35 mouse cellular contexts compared by ENCODE assay signal in genomic region chr12:110245461-110245860, GRCm38 (mm10). TPM values are rescaled to one million over a fixed set of nuclear protein-coding genes. Genes with fewer than 3 reads are reported as not detected.
DNase-seq lines count a peak whose midpoint lies in the region; ATAC-seq and TF ChIP-seq lines count a peak whose summit lies in the region.
"Had no signal": no experiment of that assay in that cellular context is flagged by ENCODE, and none has a peak within 500 bp of the region (broad histone marks: within the 10 kb centered on the region; RNA-seq: fewer than 3 reads in every experiment).

No protein-coding gene starts in this region.

- no peaks in the 10 kb centered on the region for H3K36me3 ChIP-seq in intestine, postnatal 0 days (ENCODE audit: control insufficient read depth, insufficient read depth)
- H3K36me3 ChIP-seq in intestine, embryonic 16.5 days (ENCODE audit: control insufficient read depth, insufficient read depth, low read length): no peaks in the 10 kb centered on the region
- no peaks in the 10 kb centered on the region for H3K36me3 ChIP-seq in liver, postnatal 0 days (replicated peaks; ENCODE audit: insufficient read depth, low read length)
- no peaks in the 10 kb centered on the region for H3K36me3 ChIP-seq in liver, embryonic 11.5 days (ENCODE audit: control insufficient read depth, insufficient read depth, low read length)
- no peaks in the 10 kb centered on the region for H3K36me3 ChIP-seq in E14TG2a.4 (ENCODE audit: insufficient read depth, low read length)
- H3K36me3 ChIP-seq: embryonic facial prominence, embryonic 10.5 days; embryonic facial prominence, embryonic 13.5 days; forebrain, embryonic 12.5 days; G1E; heart, embryonic 12.5 days; heart, embryonic 15.5 days had no signal

- no peak for ATAC-seq in intestine, postnatal 0 days
- ATAC-seq in intestine, embryonic 16.5 days: no peak
- ATAC-seq in liver, postnatal 0 days: no peak
- no peak for ATAC-seq in liver, embryonic 11.5 days (replicated peaks; ENCODE audit: low FRiP score)
- ATAC-seq: activated CD4-positive, CD25-positive, alpha-beta regulatory T cell, adult 4 months; CD4-positive, CD25-positive, alpha-beta regulatory T cell, adult 4 months; forebrain, embryonic 16.5 days; hindbrain, postnatal 0 days; Patski had no signal

- no peak overlapping the region for H3K27ac ChIP-seq in intestine, postnatal 0 days (ENCODE audit: low read depth, low read length)
- H3K27ac ChIP-seq in intestine, embryonic 16.5 days (ENCODE audit: low read length): no peak overlapping the region
- no peak overlapping the region for H3K27ac ChIP-seq in liver, postnatal 0 days (ENCODE audit: low read depth)
- H3K27ac ChIP-seq in liver, embryonic 11.5 days (ENCODE audit: low read depth, low read length): no peak overlapping the region
- H3K27ac ChIP-seq: embryonic facial prominence, embryonic 10.5 days; embryonic facial prominence, embryonic 13.5 days; forebrain, embryonic 12.5 days; gastrocnemius, adult 2 months; heart, embryonic 15.5 days; hindbrain, embryonic 14.5 days; hindbrain, postnatal 0 days had no signal

- no peak for TF ChIP-seq EP300 in liver, postnatal 0 days (IDR thresholded peaks at IDR 0.05; ENCODE audit: low read depth)

- DNase-seq in liver, postnatal 0 days: no peak
- DNase-seq in liver, embryonic 11.5 days (ENCODE audit: low spot score): no peak
- peak; percentile 34 for DNase-seq in ES-CJ7 (ENCODE audit: low read depth, low spot score)
- DNase-seq in left cerebral cortex, adult 11 months (ENCODE audit: low spot score): no peak
- no peak for DNase-seq in spleen, postnatal 10 days (ENCODE audit: low spot score in 2 of 2)
- DNase-seq: adrenal gland, adult 8-10 months; adrenal gland, postnatal 25 days; cerebellum, adult 11-12 months; cerebellum, adult 8-10 months; cerebellum, postnatal 10 days; cerebellum, postnatal 36 days; embryo, embryonic 11 days; gastrocnemius, adult 2 months; gastrocnemius, postnatal 14 days; heart, adult 11 months; heart, postnatal 10 days; heart, postnatal 4 days had no signal

- no peaks in the 10 kb centered on the region for H3K4me1 ChIP-seq in intestine, postnatal 0 days (replicated peaks; ENCODE audit: control insufficient read depth, insufficient read depth, low read length)
- H3K4me1 ChIP-seq in intestine, embryonic 16.5 days (ENCODE audit: control insufficient read depth, insufficient read depth, low read length): no peaks in the 10 kb centered on the region
- peaks cover 4% of the 10 kb centered on the region; the same call in 1 of the 2 replicates for H3K4me1 ChIP-seq in liver, postnatal 0 days (ENCODE audit: insufficient read depth)
- no peaks in the 10 kb centered on the region for H3K4me1 ChIP-seq in liver, embryonic 11.5 days (replicated peaks; ENCODE audit: control insufficient read depth, insufficient read depth, low read length)
- H3K4me1 ChIP-seq in E14TG2a.4 (replicated peaks; ENCODE audit: low read depth, low read length): peaks cover 5% of the 10 kb centered on the region
- H3K4me1 ChIP-seq: embryonic facial prominence, embryonic 13.5 days; forebrain, embryonic 12.5 days; heart, embryonic 12.5 days; heart, embryonic 15.5 days had no signal

- H3K4me2 ChIP-seq in intestine, postnatal 0 days (replicated peaks; ENCODE audit: low read depth): no peak overlapping the region
- H3K4me2 ChIP-seq in intestine, embryonic 16.5 days (ENCODE audit: low read depth, low read length): no peak overlapping the region
- H3K4me2 ChIP-seq in liver, postnatal 0 days (ENCODE audit: low read depth, low read length): no peak overlapping the region
- no peak overlapping the region for H3K4me2 ChIP-seq in liver, embryonic 11.5 days
- H3K4me2 ChIP-seq: embryonic facial prominence, embryonic 13.5 days; forebrain, embryonic 12.5 days; heart, embryonic 12.5 days; heart, embryonic 15.5 days; hindbrain, embryonic 14.5 days had no signal

- TF ChIP-seq CTCF in intestine, postnatal 0 days (IDR thresholded peaks at IDR 0.05; ENCODE audit: low read depth): peak; percentile 27; the same call in 1 of the 2 replicates
- TF ChIP-seq CTCF in liver, postnatal 0 days (IDR thresholded peaks at IDR 0.05; ENCODE audit: low read depth): 0 out of 2 replicates have a peak, but pooled peaks have one; percentile 12
- peak; percentile 51 for TF ChIP-seq CTCF in E14TG2a.4 (conservative IDR thresholded peaks at IDR 0.05; ENCODE audit: low read length)

- no peaks in the 10 kb centered on the region for H3K9me3 ChIP-seq in intestine, postnatal 0 days (ENCODE audit: control insufficient read depth)
- no peaks in the 10 kb centered on the region for H3K9me3 ChIP-seq in intestine, embryonic 16.5 days (ENCODE audit: control insufficient read depth, low read length)
- no peaks in the 10 kb centered on the region for H3K9me3 ChIP-seq in liver, postnatal 0 days (ENCODE audit: low read length)
- no peaks in the 10 kb centered on the region for H3K9me3 ChIP-seq in liver, embryonic 11.5 days (ENCODE audit: control insufficient read depth, low read length)
- H3K9me3 ChIP-seq in E14TG2a.4 (ENCODE audit: low read length): no peaks in the 10 kb centered on the region
- H3K9me3 ChIP-seq: embryonic facial prominence, embryonic 10.5 days; embryonic facial prominence, embryonic 13.5 days; forebrain, embryonic 12.5 days; heart, embryonic 15.5 days had no signal

- WGBS in intestine, postnatal 0 days: 89% methylated on average over 4 of the region's 4 CpGs
- WGBS in intestine, embryonic 16.5 days: 88% methylated on average over 4 of the region's 4 CpGs
- 81% methylated on average over 4 of the region's 4 CpGs for WGBS in liver, postnatal 0 days (ENCODE audit: insufficient replicate concordance)
- WGBS in liver, embryonic 11.5 days: 86% methylated on average over 4 of the region's 4 CpGs

- H3K4me3 ChIP-seq in intestine, postnatal 0 days (ENCODE audit: low read depth, low read length): no peak overlapping the region
- no peak overlapping the region for H3K4me3 ChIP-seq in intestine, embryonic 16.5 days (ENCODE audit: low read length)
- H3K4me3 ChIP-seq in liver, postnatal 0 days (ENCODE audit: low read depth, low read length): no peak overlapping the region
- no peak overlapping the region for H3K4me3 ChIP-seq in liver, embryonic 11.5 days (ENCODE audit: low read depth, low read length)
- H3K4me3 ChIP-seq in E14TG2a.4 (replicated peaks; ENCODE audit: low read length): no peak overlapping the region
- H3K4me3 ChIP-seq: embryonic facial prominence, embryonic 10.5 days; embryonic facial prominence, embryonic 13.5 days; erythroblast, embryonic 14.5 days; forebrain, embryonic 12.5 days; gastrocnemius, adult 2 months; heart, embryonic 12.5 days; heart, embryonic 15.5 days had no signal

- H3K9ac ChIP-seq in intestine, postnatal 0 days (ENCODE audit: low read depth, low read length): no peak overlapping the region
- no peak overlapping the region for H3K9ac ChIP-seq in intestine, embryonic 16.5 days (ENCODE audit: low read depth, low read length)
- H3K9ac ChIP-seq in liver, postnatal 0 days (replicated peaks): no peak overlapping the region
- no peak overlapping the region for H3K9ac ChIP-seq in liver, embryonic 11.5 days (ENCODE audit: low read depth, low read length)
- H3K9ac ChIP-seq: embryonic facial prominence, embryonic 13.5 days; forebrain, embryonic 12.5 days; heart, embryonic 12.5 days; heart, embryonic 15.5 days; hindbrain, embryonic 14.5 days had no signal

- H3K27me3 ChIP-seq in intestine, postnatal 0 days (replicated peaks; ENCODE audit: control insufficient read depth, insufficient read depth, low read length): no peaks in the 10 kb centered on the region
- H3K27me3 ChIP-seq in intestine, embryonic 16.5 days (replicated peaks; ENCODE audit: control insufficient read depth, insufficient read depth, low read length): no peaks in the 10 kb centered on the region
- no peaks in the 10 kb centered on the region for H3K27me3 ChIP-seq in liver, postnatal 0 days (ENCODE audit: insufficient read depth, low read length)
- H3K27me3 ChIP-seq in liver, embryonic 11.5 days (replicated peaks; ENCODE audit: control insufficient read depth, insufficient read depth, low read length): no peaks in the 10 kb centered on the region
- peaks cover 26% of the 10 kb centered on the region for H3K27me3 ChIP-seq in E14TG2a.4 (ENCODE audit: insufficient read depth, low read length)
- H3K27me3 ChIP-seq: embryonic facial prominence, embryonic 13.5 days; forebrain, embryonic 12.5 days; Patski had no signal

RNA-seq across cellular contexts. Expression of gene Dio3, which starts 33.4 kb away (rescaled TPM):
- polyA plus RNA-seq in intestine, postnatal 0 days (2015; fragmentation: Nextera tagmentation; extraction: Ambion mirVana): 0.21 and 0.31 TPM in 2 replicates
- polyA plus RNA-seq in intestine, embryonic 16.5 days (2015; fragmentation: Nextera tagmentation; extraction: Ambion mirVana): 0.82 and 1.2 TPM in 2 replicates
- 0.07 and 0.09 TPM in 2 replicates for polyA plus RNA-seq in liver, postnatal 0 days (2015; fragmentation: Nextera tagmentation; extraction: Ambion mirVana)
- not detected in 2 replicates for polyA plus RNA-seq in liver, embryonic 11.5 days (2014; fragmentation: Nextera tagmentation; extraction: Ambion mirVana)
- polyA plus RNA-seq: activated CD4-positive, CD25-positive, alpha-beta regulatory T cell, adult 4 months; C2C12; CD4-positive, CD25-positive, alpha-beta regulatory T cell, adult 4 months; erythroblast, embryonic 14.5 days; G1E; heart, embryonic 15.5 days; hindbrain, embryonic 11.5 days had no signal
